Mouse (Mus musculus) layer of hippocampus, adult 9-10 months (tissue): ENCODE measurements around the gene Gm10228.
"Not testable (repeated sequence)": the region's sequence is repeated elsewhere in the genome, so short reads cannot be mapped to it uniquely, and the experiment has no call there.

ENCODE experiments used
- DNase-seq: peaks from one replicate; pipeline ENCODE4 v3.0.0; 2022; ENCODE audit warnings: low spot score

The Gm10228 gene

GRCm38 (mm10) chr16:89041372-89041771 is at the start of gene Gm10228:
Gene Gm10228, minus strand, starts transcription at chr16:89041472.
- DNase-seq = not testable (repeated sequence)

- not testable (repeated sequence) for DNase-seq
These were observed 29.8 kb upstream of the Gm10228 start for GRCm38 (mm10) chr16:89071041-89071440.

GRCm38 (mm10) chr16:89063902-89064301 is 22.6 kb upstream of the Gm10228 start, which contains the start of gene 1110025L11Rik:
Gene 1110025L11Rik, minus strand, starts transcription at chr16:89064002.
- DNase-seq = not testable (repeated sequence)

- DNase-seq = no peak
These were observed 6.5 kb upstream of the Gm10228 start, which contains the start of gene Krtap6-5 for GRCm38 (mm10) chr16:89047783-89048182. Gene Krtap6-5, minus strand, starts transcription at chr16:89047883.

GRCm38 (mm10) chr16:89031399-89031798 is 9.9 kb downstream of the Gm10228 start, which contains the start of gene Krtap6-1:
Gene Krtap6-1, plus strand, starts transcription at chr16:89031699.
- not testable (repeated sequence) for DNase-seq

GRCm38 (mm10) chr16:89014984-89015383 is 26.3 kb downstream of the Gm10228 start, which contains the start of gene Gm10229:
Gene Gm10229, plus strand, starts transcription at chr16:89015284.
- not testable (repeated sequence) for DNase-seq

- DNase-seq = no peak
These were observed 27.3 kb downstream of the Gm10228 start for GRCm38 (mm10) chr16:89013973-89014372.

- no peak for DNase-seq
These were observed 30.6 kb downstream of the Gm10228 start, which contains the start of gene Krtap22-2 for GRCm38 (mm10) chr16:89010659-89011058. Gene Krtap22-2, minus strand, starts transcription at chr16:89010759.
